Mouse (Mus musculus): ENCODE results near the gene Wnt9a.

GRCm38 (mm10) chr11:59316517-59316916 lies 9.8 kb downstream of the Wnt9a start:
- TF ChIP-seq CTCF (IDR thresholded peaks at IDR 0.05; ENCODE audit: borderline replicate concordance, insufficient read depth, low read length) (no peak), POLR2A (IDR thresholded peaks at IDR 0.05; ENCODE audit: low read depth, low read length) (no peak)
